Mouse (Mus musculus) CD8-positive naive resting alpha-beta T cell, adult 2 months (primary cell): Measurements from ENCODE around the gene Fbxo39.

Experiments
- DNase-seq, 2 experiments: peaks; one replicate each; pipeline ENCODE4 v3.0.0; 2022; ENCODE audit warnings: low read depth in 2 of 2, low spot score in 2 of 2

Fbxo39 gene

GRCm38 (mm10) chr11:72314151-72314895 lies at the start of gene Fbxo39:
Gene Fbxo39, plus strand, starts transcription at chr11:72314444.
- no peak for DNase-seq

GRCm38 (mm10) chr11:72265483-72265882 lies 48.8 kb upstream of the Fbxo39 start:
- no peak for DNase-seq

GRCm38 (mm10) chr11:72266207-72266959 lies 47.9 kb upstream of the Fbxo39 start:
- DNase-seq: peak; percentile 7 to 9

- DNase-seq: no peak
Observed at GRCm38 (mm10) chr11:72266960-72267560, 47.2 kb upstream of the Fbxo39 start, which contains the start of gene Slc13a5. Gene Slc13a5, minus strand, starts transcription at chr11:72267222.

- no peak for DNase-seq
Observed at GRCm38 (mm10) chr11:72271761-72272160, 42.5 kb upstream of the Fbxo39 start.

- DNase-seq: no peak
Observed at GRCm38 (mm10) chr11:72273341-72273740, 40.9 kb upstream of the Fbxo39 start.

- DNase-seq: no peak
Observed at GRCm38 (mm10) chr11:72281143-72281851, 32.9 kb upstream of the Fbxo39 start.

GRCm38 (mm10) chr11:72281852-72282400 lies 32.3 kb upstream of the Fbxo39 start:
- DNase-seq: no peak

- DNase-seq: no peak
Observed at GRCm38 (mm10) chr11:72283486-72284224, 30.6 kb upstream of the Fbxo39 start.

GRCm38 (mm10) chr11:72284532-72285182 lies 29.6 kb upstream of the Fbxo39 start:
- no peak for DNase-seq

- DNase-seq: no peak
Observed at GRCm38 (mm10) chr11:72285971-72286480, 28.2 kb upstream of the Fbxo39 start.

GRCm38 (mm10) chr11:72286651-72287050 lies 27.6 kb upstream of the Fbxo39 start:
- no peak for DNase-seq

GRCm38 (mm10) chr11:72287126-72287525 lies 27.1 kb upstream of the Fbxo39 start:
- DNase-seq: no peak

- no peak for DNase-seq
Observed at GRCm38 (mm10) chr11:72287543-72287942, 26.7 kb upstream of the Fbxo39 start.

- DNase-seq: no peak
Observed at GRCm38 (mm10) chr11:72293116-72293515, 21.1 kb upstream of the Fbxo39 start.

- peak; percentile 10 to 34 for DNase-seq
Observed at GRCm38 (mm10) chr11:72301334-72301733, 12.9 kb upstream of the Fbxo39 start, which contains the start of gene Xaf1. Gene Xaf1, plus strand, starts transcription at chr11:72301629.

- DNase-seq: no peak
Observed at GRCm38 (mm10) chr11:72302230-72302629, 12.0 kb upstream of the Fbxo39 start.

GRCm38 (mm10) chr11:72307461-72307860 lies 6.8 kb upstream of the Fbxo39 start:
- DNase-seq: no peak

- DNase-seq: no peak
Observed at GRCm38 (mm10) chr11:72308982-72309381, 5.3 kb upstream of the Fbxo39 start.
